Mouse (Mus musculus) common myeloid progenitor, adult 5-6 weeks (primary cell): ENCODE data around the gene Zbtb9. TPM values are rescaled to one million over a fixed set of nuclear protein-coding genes. Genes with fewer than 3 reads are reported as not detected.
A peak's percentile ranks its signal among the peaks of the same experiment; 100 is the strongest.
"Not testable (repeated sequence)": the region's sequence is repeated elsewhere in the genome, so short reads cannot be mapped to it uniquely, and the experiment has no call there.

Experiments used
- ATAC-seq: replicated peaks from 2 replicates; pipeline ENCODE4 v1.8.0; 2016; ENCODE audit warnings: low read depth, mild to moderate bottlenecking, moderate TSS enrichment, inconsistent platforms; ENCODE audit not compliant: poor library complexity, severe bottlenecking
- total RNA-seq: library from RNA; stranded (forward); fragments of 200-1000, 187-1606 nt; gene quantifications from 2 replicates; pipeline ENCODE4 v1.2.3, GENCODE M21; 2017

Gene Zbtb9
- total RNA-seq, result 25.1 and 27.9 TPM in 2 replicates

DNA sequence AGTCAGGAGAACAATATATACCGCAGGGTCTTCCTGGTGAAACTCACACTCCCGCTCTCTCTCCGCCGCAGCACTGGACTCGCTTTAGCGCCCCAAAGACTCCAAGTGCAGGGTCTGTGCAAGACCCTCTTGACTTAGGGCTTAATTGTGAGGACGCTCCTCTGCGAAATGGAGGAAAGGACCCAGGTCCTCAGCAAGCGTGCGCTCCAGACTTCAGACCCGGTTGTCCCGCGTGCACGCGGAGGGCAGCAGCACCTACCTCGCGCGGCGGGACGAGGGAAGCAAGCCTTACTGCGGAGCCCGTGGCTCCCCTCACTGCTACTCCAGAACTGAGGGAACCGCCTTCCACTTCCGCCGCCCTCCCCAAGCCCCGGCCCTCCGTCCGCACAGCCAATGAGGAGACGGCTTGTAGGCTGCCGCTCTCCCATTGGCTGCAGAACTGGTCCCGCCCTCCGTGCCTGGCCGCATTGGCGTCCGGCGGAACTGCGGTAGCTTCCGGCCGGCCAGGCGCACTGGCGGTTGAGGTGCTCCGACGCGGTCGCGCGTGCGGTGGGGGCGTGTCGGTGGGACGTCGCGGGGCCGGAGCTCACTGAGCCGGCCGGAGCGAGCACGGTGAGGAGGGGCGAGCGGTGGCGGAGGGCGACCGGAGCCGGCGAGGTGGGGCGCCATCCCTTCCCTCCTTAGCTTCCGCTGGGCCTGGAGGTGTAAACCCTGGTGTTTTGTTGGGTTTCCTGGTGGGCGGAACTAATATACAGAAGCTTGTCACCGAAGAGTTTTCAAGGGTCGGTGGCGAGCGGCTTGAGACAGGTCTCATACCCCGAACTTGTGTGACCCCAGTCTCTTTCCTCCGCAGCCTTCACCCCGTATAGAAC, at the start of gene Zbtb9:
TSS of gene Zbtb9 (plus strand) at position 465 of the 872 bp plus-strand sequence.
- ATAC-seq, result peak; percentile 96

GRCm38 (mm10) chr17:26925414-26925813, 47.6 kb upstream of the Zbtb9 start:
- ATAC-seq, result not testable (repeated sequence)

DNA sequence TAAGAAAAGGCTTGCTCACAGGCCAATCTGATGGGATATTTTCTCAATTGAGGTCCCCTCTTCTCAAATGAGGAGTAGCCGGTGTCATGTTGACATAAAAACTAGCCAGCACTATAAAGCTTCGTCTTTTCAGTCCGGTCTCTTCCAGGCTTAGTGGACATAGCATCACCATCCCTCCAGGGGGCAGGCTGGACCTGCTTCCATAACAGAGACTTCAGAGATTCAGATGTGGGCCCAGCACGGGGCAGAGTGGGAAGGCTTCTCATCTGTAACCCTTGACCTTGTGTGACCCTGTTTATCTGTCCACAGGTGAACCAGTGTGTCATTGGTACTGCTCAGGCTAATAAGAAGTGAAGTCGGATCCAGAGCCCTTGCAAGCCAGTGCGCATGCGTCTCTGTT, 41.2 kb upstream of the Zbtb9 start:
- 0 out of 2 replicates have a peak, but pooled peaks have one; percentile 42 for ATAC-seq

GRCm38 (mm10) chr17:26932839-26933398, 40.0 kb upstream of the Zbtb9 start, which contains the start of gene Phf1:
Phf1 (plus strand) TSS chr17:26933052.
- ATAC-seq, result peak; percentile 88

GRCm38 (mm10) chr17:26933419-26933818, 39.5 kb upstream of the Zbtb9 start:
- ATAC-seq, result no peak

DNA sequence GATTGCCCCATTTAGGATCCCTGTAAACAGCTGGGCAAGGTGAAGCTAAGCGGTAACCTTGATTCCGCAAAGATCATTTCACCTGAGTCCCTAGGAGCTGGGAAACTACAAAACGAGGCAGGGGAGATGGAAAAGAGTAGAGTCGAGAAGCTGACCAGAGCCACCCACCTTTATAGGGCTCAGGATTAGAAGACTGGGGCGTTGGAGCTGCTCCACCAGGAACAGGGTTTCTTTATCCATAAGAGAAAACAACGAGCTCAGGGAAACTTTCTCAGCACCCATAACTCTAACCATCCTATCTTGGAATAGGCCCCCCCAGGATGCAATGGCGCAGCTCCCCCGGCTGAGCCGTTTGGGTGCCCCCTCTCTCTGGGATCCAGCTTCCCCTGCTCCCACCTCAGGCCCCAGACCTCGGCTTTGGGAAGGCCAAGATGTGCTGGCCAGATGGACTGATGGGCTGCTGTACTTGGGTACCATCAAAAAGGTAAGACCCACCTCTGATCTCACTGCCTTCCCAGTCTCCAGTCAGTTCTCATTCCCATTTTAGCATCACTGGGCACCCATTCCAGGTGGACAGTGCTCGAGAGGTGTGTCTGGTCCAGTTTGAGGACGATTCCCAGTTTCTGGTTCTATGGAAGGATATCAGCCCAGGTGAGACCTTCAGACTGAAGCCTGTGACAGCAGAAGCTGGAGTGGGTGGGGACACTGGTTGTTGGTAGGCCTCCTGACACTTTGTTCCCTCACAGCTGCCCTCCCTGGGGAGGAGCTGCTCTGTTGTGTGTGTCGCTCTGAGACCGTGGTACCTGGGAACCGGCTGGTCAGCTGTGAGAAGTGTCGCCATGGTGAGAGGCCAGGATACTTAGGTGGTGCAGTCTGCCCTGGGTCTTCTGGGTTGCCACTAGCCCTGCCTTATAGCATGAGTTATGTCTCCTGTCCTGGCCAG, 38.8 kb upstream of the Zbtb9 start:
- no peak for ATAC-seq

- no peak for ATAC-seq
Observed at GRCm38 (mm10) chr17:26935027-26935426, 37.9 kb upstream of the Zbtb9 start.

DNA sequence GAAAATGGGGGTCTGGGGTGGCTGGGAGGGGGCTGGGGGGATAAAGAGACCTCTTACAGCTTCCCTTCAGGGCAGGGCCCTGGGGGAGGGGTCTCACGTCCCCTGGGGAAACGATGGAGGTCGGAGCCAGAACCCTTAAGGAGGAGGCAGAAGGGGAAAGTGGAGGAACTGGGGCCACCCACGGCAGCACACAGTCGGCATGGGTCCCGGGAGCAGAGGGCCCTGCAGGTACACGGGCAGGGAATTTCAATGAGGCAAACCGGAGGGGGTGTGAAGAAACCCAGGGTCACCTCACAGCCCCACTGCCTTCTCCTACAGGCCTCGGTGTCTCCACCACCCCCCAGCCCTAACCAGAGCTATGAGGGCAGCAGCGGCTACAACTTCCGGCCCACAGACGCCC, 36.5 kb upstream of the Zbtb9 start:
- no peak for ATAC-seq

DNA sequence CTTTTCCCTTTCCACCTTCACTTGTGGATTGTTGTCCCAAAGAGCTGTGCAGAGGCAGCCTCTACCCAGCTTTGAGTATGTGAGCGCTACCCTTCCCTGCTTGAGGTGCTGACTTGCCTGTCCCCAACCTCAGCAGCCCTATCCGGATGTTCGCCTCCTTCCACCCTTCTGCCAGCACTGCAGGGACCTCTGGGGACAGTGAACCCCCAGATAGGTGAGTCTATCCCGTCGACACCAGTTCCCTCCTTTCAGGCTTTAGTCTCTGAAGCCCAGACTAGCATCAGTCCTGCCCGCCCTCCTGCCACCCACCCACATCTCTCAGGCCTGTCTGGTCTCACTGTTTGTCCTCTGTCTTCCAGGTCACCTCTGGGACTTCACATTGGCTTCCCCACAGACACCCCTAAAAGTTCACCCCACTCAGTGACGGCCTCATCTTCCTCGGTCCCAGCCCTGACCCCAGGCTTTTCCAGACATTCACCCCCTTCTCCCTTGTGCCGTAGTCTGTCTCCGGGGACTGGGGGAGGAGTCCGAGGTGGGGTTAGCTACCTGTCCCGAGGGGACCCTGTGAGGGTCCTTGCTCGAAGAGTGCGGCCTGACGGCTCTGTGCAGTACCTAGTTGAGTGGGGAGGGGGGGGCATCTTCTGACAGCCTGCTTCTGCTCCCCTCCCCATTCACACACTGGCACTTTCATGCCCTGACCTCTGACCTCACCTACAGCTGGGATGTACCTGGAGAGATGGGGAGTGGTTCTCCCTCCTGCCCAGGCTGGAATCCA, 35.9 kb upstream of the Zbtb9 start:
- no peak for ATAC-seq

- no peak for ATAC-seq
Observed at GRCm38 (mm10) chr17:26937883-26938695, 34.9 kb upstream of the Zbtb9 start.

- no peak for ATAC-seq
Observed at GRCm38 (mm10) chr17:26938731-26939130, 34.2 kb upstream of the Zbtb9 start.

DNA sequence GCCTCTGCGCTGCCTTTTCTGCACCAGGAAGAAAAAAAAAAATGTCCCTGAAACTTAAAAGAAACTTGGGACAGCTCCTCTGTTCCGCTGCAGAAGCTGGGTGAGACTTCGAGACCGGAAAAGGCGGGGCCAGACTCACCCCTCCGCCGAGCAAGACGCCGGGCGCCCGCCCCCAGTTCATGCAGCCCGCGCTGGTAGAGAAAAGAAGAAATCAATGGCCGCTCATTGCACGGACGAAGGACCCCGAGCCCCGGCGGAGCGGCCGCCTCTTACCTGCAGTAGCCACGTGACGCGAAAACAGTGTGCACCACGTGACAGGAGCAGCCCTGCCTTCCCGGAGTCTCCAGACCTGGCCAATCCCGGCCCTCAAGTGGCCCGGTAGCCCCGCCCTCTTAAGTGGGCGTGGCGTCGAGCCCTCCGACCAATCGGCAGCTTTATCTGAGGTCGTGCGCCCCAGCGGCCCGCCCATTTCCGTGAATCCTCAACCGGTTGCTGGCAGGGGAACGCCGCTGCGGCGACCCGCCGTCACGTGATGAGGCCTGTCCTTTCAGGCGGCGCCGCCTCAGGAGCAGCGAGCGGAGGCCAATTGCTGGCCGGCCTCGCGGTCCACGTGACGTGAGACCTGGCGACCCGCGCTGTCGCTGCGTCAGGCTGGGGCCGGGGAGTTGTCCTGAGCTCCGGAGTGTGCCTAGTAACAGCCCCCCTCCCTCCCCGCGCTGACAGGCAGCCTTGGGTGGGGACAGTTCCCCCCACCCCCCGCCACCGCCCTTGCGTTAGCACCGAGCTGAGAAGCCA, 33.6 kb upstream of the Zbtb9 start, which contains the start of gene Cuta:
TSS of gene Cuta (minus strand) at position 392 of the 795 bp plus-strand sequence.
- ATAC-seq, result peak; percentile 88

- no peak for ATAC-seq
Observed at GRCm38 (mm10) chr17:26939973-26940300, 33.0 kb upstream of the Zbtb9 start.

- no peak for ATAC-seq
Observed at GRCm38 (mm10) chr17:26941031-26941789, 31.8 kb upstream of the Zbtb9 start, which contains the start of gene Syngap1. Syngap1 (plus strand) TSS chr17:26941253.

GRCm38 (mm10) chr17:26941841-26942570, 31.0 kb upstream of the Zbtb9 start:
- no peak for ATAC-seq

- ATAC-seq, result no peak
Observed at GRCm38 (mm10) chr17:26945824-26946495, 27.0 kb upstream of the Zbtb9 start.
